Mouse (Mus musculus) right cerebral cortex, adult 2 months (tissue): ENCODE measurements around the gene Larp1b.

Experiments used
- DNase-seq, 2 experiments: peaks; one replicate each; pipeline ENCODE4 v3.0.0; 2021 to 2022; ENCODE audit warnings: low spot score in 2 of 2

Larp1b gene

GRCm38 (mm10) chr3:41082520-41082884, 132.9 kb downstream of the Larp1b start:
- DNase-seq, result no peak

DNA sequence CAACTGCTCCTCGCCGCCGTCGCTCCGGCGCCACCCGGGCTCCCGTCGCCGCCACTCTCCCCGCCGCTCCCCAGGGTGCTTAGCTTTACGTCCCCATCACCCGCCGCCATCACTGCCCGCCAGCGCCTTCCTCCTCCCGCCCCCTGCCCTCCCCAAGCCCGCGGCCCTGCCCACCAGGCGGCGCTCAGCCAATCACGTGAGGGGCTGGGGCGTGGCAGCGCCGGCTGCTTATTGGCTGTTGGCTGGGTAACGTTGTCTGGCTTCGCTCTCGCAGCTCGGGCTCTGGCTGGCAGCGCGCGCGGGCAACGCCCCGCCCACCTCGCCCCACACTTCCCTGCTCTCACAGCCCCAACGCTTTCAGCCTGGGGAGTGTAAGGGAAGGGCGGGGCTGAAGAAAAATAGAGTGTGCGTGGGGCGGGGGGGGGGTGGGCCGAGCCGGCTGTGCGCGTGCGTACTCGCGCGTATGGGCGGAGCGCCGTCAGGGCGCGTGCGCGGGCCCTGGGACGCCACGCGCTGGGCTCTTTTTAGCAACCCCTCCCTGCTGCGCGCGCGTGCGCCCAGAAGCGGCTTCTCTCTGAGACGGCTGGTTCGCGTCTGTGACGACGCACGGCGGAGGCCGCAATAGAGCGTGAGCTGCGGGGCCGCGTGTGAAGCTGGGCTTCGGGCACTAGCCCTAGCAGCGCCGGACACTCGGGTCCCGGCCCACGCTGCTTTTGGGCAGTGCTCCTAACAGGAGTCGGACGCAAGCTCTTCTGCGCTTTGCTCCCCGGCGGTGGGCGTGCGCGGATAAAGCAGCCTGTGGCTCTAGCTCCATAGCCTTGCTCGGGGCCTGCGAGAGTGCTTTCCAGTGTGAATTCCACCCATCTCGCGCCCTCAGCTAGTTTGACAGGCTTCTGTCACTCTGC, 133.5 kb downstream of the Larp1b start, which contains the start of gene Pgrmc2:
Gene Pgrmc2 (minus strand): TSS at position 162 of the 905 bp plus-strand sequence.
- DNase-seq, result peak; percentile 96 to 97

DNA sequence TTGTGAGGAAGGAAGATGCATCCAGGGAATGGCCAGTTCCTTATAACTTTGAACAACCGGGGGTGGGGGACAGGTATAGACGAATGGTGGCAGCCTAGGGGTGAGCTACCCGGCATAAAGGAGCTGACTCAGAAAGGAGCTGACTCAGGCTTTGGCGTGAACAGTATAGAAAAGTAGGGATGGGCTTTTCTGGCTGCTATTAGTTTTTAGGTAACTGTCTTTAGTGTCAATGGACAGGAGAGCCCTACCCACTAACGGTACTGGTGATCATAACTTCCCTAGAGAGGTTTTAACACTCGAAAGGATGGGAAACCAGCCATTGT, 134.1 kb downstream of the Larp1b start:
- no peak for DNase-seq

GRCm38 (mm10) chr3:41084421-41084820, 134.8 kb downstream of the Larp1b start:
- no peak for DNase-seq

DNA sequence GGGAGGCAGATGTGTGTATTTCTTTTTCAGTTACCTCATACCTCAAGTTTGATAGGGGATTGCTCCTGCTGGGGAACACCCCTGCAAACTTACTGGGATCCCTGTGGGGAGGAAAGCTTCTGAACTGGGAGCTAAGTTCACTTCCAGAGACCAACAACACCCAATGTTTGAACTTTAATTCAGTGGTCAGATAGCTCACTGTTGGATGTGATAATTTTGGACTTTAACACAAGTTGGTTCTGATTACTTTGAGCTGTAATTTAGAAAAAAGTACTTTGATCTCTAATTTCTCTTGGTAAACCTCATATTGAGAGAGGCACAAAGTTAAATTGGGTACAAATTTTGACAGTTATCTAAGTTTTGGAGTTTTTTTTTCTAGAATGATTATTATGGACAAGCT, 137.4 kb downstream of the Larp1b start:
- no peak for DNase-seq
